Mouse (Mus musculus) megakaryocyte progenitor cell, adult 5-6 weeks (primary cell): Measurements from ENCODE around the gene Ercc2. TPM values are rescaled to one million over a fixed set of nuclear protein-coding genes. Genes with fewer than 3 reads are reported as not detected.

Source experiments
- ATAC-seq: replicated peaks from 2 replicates; pipeline ENCODE4 v1.8.0; 2016; ENCODE audit warnings: mild to moderate bottlenecking, moderate TSS enrichment, inconsistent platforms; ENCODE audit not compliant: poor library complexity
- total RNA-seq, 2 experiments: library from RNA; stranded (forward) in 1 of 2; stranded (reverse) in 1 of 2; fragments of 157-497, 149-512 nt in 1 of 2; fragments of 200-1000 nt in 1 of 2; gene quantifications; 2 replicates each; pipeline versions ENCODE4 v1.2.3 to v1.2.4; 2015 to 2017

Gene Ercc2
- total RNA-seq, 2 experiments from 2014 or later: 11.2 to 26.5 TPM

- peak; percentile 49 for ATAC-seq
Measured at GRCm38 (mm10) chr7:19359299-19359891, 22.4 kb upstream of the Ercc2 start, which contains the start of the genes Cd3eap and Ppp1r13l. TSS of gene Cd3eap (minus strand) at chr7:19359483. TSS of gene Ppp1r13l (plus strand) at chr7:19359749.

- ATAC-seq: peak; percentile 57
Measured at GRCm38 (mm10) chr7:19359892-19360641, 21.7 kb upstream of the Ercc2 start.

GRCm38 (mm10) chr7:19360944-19361343 is 20.9 kb upstream of the Ercc2 start:
- ATAC-seq: peak; percentile 67

- peak; percentile 40 for ATAC-seq
Measured at GRCm38 (mm10) chr7:19361720-19362119, 20.1 kb upstream of the Ercc2 start.

- ATAC-seq: no peak
Measured at GRCm38 (mm10) chr7:19362276-19362675, 19.5 kb upstream of the Ercc2 start.

- peak; percentile 42 for ATAC-seq
Measured at GRCm38 (mm10) chr7:19363881-19364280, 17.9 kb upstream of the Ercc2 start.

- no peak for ATAC-seq
Measured at GRCm38 (mm10) chr7:19365376-19365775, 16.4 kb upstream of the Ercc2 start.

GRCm38 (mm10) chr7:19368380-19368779 is 13.4 kb upstream of the Ercc2 start:
- ATAC-seq: no peak

GRCm38 (mm10) chr7:19369823-19370425 is 11.9 kb upstream of the Ercc2 start:
- ATAC-seq: peak; percentile 97

GRCm38 (mm10) chr7:19373367-19373766 is 8.4 kb upstream of the Ercc2 start:
- no peak for ATAC-seq

GRCm38 (mm10) chr7:19375368-19375767 is 6.4 kb upstream of the Ercc2 start:
- no peak for ATAC-seq

GRCm38 (mm10) chr7:19376019-19376418 is 5.8 kb upstream of the Ercc2 start:
- ATAC-seq: no peak

GRCm38 (mm10) chr7:19378049-19378448 is 3.8 kb upstream of the Ercc2 start:
- no peak for ATAC-seq

GRCm38 (mm10) chr7:19382166-19382541 is 344 bp downstream of the Ercc2 start:
- ATAC-seq: peak; percentile 49

GRCm38 (mm10) chr7:19383708-19384107 is 1.9 kb downstream of the Ercc2 start:
- ATAC-seq: no peak

- no peak for ATAC-seq
Measured at GRCm38 (mm10) chr7:19388699-19389413, 7.0 kb downstream of the Ercc2 start.

- ATAC-seq: no peak
Measured at GRCm38 (mm10) chr7:19394484-19394883, 12.7 kb downstream of the Ercc2 start.

- peak; percentile 70 for ATAC-seq
Measured at GRCm38 (mm10) chr7:19399496-19400280, 17.9 kb downstream of the Ercc2 start.

GRCm38 (mm10) chr7:19400946-19401345 is 19.1 kb downstream of the Ercc2 start:
- no peak for ATAC-seq

- ATAC-seq: no peak
Measured at GRCm38 (mm10) chr7:19402535-19403112, 20.8 kb downstream of the Ercc2 start.
